Mouse (Mus musculus) kidney, adult 2 months (tissue): ENCODE measurements around the gene Trim15.

Source experiments
- CTCF ChIP-seq: fragments of 200-500 bp; conservative IDR thresholded peaks from 2 replicates; pipeline ENCODE4 v1.5.1; 2011; ENCODE audit warnings: low read depth, mild to moderate bottlenecking, control low read depth, low read length, moderate library complexity, mixed read lengths; ENCODE audit not compliant: insufficient read depth, insufficient read length
- POLR2A ChIP-seq: fragments of 200-500 bp; IDR thresholded peaks from one replicate; pipeline ENCODE4 v1.6.1; 2011; ENCODE audit warnings: low read depth, low read length, control low read depth

GRCm38 (mm10) chr17:36830470-36830869 lies 36.5 kb downstream of the Trim15 start:
- TF ChIP-seq CTCF (no peak), POLR2A (no peak)
